Mouse (Mus musculus): ENCODE measurements at regions not wholly inside any gene's neighbourhood (a gene's known extent, or its start where the extent isn't known, plus 50 kb on each side); places are given as distances from the start of the nearest gene placed in this dataset.

DNA sequence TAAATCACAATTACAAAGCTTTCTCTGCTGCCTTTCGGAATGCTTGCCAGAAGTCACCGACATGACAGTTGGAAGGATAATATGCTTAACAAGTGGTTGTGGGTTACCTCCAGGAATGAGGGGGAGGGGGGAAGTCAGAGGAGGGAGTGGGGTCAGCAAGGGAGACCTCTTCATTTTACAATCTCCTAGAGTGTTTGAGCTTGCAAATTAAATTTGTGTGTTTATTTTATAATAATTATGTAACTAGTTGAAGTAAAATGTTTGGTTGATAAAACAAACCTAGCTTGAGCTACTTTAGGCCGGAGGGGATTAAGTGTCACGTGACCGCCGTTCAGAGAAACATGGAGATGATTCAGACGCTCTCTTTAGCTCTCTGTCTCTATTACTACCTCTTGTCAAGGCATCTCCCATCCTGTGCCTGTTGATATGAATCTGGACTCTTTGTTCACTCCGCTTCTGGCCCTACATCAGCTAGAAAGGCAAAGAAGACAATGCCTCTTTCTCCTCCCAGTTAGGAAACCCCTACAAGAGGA, 227.3 kb upstream of the Irx5 start:
- DNase-seq, result no peak

DNA sequence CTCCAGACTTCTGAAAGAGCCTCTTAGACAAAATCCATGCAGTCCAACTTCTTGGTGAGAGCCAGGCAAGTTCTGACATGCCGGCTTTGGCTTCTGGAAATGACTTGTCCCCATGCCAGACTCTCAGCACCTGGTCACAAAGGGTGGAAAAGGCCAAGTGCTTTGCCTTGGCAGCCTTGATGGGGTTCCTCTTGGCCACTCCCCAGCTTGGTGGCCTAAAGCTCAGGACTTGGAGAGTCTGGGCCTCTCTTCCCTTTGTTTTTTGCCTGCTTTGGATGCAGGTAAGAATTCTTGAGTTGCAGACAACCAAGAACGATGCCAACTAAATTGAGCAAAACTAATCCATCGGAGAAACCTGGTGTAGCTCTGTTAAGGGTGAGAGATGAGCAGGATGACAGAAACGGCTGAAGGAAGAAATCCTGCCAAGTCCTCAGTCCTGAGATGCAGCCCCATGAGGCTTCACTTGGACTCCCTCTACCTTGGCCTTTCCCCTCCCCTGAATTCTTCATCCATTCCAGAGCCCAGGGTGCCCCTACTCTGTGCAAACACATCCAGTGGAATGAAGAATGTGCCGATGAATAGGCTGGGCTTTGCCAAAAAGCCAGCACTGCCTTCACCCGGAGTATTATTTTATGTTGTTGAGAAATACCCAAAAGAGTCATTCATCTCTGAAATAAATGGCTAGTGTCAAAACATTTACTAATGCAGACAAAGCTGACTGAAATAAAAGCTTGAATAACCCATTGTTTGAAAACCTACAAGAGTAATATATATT, 228.0 kb upstream of the Irx5 start:
- DNase-seq, result peak; percentile 48

DNA sequence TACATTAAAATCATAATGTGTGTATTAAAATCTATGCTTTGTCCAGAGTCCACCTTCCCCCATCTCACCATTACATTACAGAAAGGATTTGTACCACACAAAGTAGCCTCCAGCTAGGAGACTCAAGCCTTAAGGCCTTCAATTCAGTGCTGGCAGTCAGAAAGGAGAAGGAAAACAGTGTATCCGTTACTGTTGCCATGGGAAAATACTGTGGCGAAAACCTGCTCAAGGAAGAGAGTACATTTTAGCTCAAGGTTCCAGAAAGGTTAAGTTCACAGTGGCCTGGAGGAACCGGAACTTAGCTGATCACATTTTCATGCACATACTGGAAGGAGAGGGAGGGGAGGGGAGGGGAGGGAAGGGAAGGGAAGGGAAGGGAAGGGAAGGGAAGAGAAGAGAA, 231.8 kb upstream of the Irx5 start:
- no peak for DNase-seq

DNA sequence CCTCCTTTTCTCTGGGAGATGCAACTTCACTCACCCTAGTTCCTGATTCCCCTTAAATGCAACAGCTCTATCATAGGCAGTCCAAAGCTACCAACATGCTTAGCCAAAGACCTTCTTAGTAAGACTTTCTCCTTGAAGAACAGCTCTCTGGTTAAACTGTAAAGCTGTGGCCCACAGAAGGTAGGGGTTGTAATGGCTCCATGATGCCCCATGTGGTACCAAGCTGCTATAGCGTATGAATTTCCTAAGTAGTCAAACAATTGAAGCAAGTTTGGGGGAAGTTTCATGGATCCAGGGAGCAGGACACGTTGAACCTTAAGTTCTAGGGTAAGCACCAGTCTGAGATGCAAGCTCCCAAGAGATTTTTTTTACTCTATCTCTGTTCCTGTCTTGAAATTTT, 236.1 kb upstream of the Irx5 start:
- DNase-seq, result no peak

DNA sequence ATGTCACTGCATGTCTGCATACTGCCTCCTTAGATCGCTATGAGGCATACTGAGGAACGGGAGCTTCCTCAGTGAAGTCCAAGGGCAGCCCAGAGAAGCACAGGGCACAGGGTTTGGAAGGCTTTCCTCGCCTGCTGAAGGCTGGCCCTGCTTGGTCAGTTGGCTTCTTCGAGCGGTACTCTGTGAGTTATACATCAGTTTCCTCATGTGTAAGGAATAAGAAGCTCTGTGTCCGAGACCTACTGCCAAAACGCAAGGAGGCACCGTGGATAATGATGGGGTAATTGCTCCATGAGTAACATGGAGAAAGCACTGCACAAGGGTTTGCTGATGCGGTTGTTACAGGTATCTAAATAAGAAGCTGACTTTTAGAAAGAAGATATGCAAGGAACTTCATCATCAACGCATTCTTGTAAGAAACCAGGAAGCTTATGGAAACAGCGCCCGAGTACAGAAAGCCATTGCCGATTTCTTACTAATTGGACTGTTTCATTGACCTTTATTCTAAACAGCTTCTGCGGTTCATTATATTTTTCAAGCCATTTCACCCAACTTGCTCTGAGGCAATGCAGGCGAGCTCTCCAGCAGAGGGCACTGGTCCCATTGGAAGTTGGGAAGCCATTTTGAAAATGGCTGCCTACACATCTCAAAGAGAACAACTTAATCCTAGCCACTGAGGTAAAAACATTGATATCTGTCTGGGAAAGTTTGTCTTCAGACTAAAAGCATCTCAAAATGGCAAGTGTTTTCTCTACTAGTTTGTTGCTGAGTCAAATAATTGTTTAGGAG, 241.8 kb upstream of the Irx5 start:
- no peak for DNase-seq

DNA sequence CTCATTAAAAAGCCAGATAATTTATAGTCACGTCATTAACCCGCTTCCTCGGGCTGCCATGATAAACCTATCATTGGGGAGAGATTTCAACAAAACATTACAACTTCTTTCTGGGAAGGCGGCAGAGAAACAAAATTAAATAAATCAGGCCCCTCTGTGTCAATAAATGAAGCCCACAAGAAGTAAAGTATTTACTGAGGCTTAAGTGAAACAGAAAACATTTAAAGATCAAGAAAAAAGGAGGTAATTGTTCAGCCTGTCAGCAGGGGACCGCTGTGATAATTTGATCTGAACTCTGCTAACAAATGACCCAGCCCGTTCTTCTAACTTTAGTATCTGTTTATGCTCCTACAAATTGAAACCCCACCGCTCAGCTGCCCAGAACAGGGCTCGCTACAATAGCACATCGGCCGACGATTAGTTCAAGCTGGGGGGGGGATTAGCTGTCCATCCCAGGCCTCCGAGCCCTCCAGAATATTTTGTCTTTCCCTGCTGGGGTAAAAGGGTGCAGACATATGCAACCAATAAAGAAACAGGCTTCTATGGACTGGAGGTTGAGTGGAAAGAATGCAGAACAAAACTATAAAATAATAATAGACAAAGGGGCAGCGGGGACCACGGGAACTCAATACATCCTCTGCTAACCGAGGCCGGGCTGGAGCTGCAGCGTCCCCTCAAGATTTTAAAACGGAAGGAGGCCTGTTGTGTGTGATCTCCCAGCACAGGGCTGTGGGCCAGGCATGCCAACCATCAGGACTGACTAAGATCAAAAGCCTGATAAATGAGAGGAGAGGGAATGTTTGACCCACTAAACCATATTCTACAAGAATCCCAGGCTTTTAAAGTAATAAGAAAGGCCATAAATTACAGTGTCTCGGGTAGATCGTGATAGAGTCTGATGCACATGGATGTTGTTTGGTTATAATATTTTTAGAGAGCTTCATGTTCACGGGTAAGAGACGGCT, 242.8 kb upstream of the Irx5 start:
- DNase-seq, result no peak

DNA sequence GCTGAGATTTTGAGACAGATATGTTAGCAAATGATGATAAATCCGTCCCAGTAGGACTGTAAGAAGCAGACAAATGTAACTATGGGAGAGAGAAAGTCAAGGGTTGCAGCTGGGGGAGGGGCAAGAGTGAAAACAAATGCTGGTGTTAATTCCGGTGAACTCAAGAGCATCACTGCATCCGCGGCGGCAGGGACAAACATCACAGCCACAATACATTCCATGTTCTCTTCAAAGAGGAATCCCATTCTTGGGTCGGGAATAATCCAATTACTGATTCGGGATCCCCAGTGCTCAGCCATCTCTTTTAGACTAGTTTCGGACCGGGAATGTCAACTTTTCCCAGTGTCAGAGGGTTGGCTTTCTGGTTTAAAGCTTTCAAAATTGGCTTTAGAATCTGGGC, 243.5 kb upstream of the Irx5 start:
- DNase-seq, result no peak

DNA sequence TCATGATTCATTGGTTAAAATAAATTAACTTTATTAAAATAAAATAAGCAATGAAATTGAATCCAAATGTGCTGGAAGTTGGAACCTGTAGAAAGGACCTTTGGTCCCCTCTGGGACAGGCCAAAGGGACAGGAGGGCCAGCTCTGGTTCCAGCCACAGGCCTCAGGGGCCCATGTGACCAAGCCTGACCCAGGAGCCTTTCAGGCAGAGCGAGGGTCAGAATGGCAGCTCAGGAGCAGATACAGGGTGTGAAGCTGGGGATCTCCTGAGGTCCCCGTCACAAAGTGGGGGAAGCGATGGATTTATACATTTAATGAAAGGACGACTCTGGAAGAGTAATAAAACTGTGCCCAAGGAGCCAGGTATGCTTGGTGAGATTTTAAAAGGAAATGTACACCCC, 244.0 kb upstream of the Irx5 start:
- DNase-seq, result no peak

DNA sequence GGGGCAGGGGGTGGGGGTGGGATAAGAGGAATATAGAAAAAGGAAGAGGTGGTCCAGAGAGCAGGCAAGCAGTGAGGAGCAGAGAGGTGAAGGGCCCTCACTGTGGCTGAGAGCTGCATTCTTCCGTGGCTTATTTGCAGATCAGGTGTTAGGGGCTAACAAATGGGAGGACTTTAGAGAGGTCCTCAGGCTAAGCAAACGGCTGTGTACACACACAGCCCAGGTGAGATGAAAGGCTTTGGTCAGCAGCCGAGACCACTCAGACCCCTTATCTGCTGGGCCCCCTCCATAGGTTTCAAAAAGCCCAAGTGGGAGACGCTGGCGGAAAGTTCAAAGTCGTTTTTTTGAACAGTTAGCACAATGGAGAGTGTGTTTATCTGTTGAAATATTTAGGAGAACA, 252.9 kb upstream of the Irx5 start:
- DNase-seq, result peak; percentile 63

DNA sequence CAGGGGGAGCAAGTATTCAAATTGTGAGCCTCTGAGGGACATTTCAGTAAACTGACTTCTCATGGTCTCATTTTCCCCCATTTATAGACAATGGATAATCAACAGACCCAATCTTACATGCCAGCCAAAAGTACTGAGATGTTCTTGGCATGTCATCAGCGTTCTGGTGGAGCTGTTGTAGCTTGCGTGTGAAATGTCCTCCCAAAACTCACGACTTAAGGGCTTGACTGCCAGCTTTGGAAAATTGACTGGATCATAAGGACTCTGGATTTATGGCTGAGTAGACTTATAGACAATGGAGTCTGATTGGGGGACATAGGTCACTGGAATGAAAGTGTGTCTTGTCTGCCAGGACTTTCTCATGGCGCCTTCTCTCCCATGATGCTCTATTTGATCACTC, 254.9 kb upstream of the Irx5 start:
- no peak for DNase-seq

DNA sequence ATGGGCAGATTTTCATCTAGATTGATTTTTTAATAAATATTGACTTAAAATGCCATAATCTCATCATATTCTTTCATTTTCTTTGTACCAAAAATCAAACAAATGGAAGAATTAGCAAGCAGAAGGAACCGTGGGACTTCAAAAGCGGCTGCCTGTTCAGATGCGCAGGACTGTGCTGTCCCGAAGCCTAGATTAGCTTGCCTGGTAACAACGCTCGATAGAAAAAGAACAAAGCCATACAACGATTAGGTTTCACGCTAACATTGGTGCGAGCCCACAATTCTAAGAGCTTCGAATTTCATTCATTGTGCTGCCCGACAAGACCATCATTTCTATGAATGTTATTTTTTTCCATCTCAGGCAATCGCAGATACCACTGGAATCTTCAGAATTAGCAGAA, 262.1 kb upstream of the Irx5 start:
- no peak for DNase-seq

DNA sequence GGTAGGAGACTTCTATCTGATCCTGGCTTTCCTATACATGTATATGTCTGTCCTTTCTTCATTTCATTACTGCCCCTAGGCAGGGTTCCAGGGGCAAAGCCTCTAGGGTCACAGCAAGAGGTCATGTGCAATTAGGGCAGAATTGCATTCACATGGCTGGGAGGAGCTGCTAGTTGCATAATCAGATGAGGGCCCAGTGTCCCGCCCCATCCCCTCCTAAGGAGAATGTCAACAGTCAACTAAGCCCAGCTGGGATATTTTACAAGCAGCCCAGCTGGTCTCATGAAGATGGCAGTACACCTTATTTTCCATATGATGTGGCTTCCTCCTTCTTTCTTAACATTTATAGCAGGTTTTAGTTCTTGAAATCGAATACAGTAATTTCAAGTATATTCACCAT, 273.3 kb upstream of the Irx5 start:
- DNase-seq, result peak; percentile 22

DNA sequence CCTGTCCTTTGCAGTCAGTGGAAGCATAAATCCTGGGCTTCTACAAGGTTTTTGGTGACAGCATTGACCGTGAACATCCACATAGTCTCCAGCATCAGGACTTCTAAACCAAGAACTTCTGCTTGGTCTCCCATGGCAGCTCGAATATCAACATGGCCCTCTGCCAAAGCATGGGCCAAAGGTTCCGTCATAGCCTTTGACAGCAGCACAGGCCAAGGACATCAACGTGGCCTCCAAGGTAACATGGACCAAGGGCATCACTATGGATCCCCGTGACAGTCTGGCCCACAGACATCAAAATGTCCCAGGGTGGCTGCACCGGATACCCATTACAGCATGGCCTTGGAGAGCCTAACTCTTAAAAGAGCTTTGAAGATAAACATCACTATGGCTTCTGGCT, 275.5 kb upstream of the Irx5 start:
- DNase-seq, result no peak

DNA sequence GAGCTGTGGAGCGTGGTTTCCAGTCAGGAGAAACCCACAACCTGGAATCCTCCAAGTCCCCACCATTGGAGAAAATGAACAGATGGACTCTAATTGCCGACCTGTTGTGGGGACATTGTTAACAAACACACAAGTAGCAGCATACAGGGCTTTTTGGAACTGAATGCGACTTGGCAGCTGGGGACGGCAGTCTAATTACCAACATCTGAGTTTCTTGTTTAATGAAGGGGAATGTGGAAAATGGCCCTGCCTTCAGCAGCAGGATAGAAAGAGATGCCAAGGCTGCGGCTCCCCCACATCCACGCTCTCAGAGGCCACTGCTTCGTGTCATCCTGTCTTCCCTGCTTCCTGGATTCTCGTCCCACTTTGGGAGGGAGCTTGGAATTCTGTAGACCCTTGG, 276.6 kb upstream of the Irx5 start:
- DNase-seq, result no peak

DNA sequence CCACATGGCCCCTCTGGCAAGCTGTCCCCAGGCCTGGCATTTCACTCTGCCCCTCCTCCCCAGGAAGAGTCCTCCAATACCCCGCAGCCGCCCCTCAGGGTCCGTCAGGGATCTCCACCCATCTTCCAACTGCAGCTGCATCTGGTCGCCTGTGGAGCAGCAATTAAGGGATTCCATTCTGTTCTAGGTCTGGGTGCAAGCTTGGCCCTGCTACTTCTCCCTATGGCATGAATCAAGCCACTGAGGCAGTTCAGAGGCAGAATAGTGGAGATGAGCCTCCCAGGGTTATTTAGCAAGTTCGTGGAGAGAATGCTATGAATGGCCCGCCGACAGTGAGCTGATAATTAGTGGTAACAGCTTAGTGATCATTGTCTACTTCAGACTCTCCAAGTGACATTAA, 275.7 kb upstream of the Irx3 start:
- DNase-seq, result no peak

DNA sequence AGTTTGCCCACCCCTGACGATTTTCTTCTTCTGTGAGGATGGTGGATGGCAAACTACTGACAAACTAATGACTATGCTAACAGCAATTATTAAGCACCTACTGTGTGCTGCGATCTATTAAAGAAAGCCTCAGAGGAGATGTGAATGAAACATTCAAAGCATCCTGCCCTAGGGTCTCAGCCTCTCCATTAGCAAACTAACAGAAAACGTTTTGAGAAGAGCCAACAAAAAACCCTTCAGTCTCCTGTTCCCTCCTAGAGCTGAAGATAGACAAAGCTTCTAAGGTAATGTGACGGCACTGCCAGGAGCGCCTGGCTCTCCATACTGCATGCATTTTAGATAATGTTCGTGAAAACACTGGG, 270.4 kb upstream of the Irx3 start:
- no peak for DNase-seq

DNA sequence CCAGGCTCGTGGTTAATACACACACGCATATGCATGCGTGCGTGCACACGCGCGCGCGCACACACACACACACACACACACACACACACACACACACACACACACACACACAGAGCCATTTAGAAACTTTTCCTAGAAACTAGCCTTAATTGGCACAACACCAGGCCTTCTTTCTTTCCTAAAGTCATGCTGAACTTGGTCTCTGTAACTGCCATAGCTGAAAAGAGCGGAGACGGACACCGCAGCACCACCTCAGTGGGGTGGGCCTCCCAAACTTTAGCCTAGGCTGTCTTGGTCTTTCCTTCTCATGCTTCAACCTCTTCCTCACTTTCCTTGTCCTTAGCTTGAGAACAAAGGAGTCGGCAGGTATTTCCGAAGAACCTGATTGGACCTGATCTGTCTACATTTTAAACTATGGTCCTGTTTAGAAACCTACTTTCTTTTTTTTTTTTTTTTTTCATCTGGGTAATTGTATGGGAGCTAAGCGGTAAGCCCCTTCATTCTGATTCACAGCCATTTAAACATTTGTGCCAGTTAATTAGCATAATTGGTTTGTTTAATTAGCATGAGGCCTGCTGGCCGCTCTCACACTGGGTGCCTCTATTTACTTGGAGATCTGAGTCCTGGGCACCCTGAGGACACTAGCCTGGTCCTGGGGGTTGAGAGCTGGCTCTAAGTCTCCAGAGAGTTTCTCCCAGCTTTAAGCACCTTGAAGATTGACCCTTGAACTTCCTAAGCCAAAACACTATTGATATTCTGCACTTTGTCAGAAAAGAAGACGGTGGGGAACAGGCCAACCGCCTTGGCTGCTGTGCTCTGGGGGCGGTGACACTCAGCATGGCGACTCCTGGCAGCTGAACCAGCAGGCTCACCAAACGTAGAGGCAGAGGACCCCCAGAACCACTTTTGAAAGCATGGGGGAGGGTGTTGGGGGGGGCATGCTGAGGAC, 269.7 kb upstream of the Irx3 start:
- no peak for DNase-seq

DNA sequence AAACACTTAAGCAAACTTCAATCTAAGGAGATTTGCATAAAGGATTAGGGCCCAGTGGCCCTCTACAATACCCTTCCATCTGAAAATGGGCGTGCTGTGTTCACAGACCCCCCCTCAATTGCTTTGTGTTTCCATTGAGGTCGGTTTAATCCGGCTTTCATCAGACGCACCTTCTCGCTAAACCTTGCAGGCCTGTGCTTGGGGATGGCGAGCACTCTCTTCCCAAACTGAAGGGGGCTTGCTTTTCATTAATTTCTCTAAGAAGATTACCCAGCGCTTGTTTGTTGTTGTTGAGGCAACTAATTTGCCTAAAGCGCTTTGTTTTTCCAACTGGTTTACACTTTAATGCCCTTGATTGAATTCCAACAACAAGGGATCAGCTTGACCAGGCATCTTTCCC, 268.8 kb upstream of the Irx3 start:
- DNase-seq, result no peak

DNA sequence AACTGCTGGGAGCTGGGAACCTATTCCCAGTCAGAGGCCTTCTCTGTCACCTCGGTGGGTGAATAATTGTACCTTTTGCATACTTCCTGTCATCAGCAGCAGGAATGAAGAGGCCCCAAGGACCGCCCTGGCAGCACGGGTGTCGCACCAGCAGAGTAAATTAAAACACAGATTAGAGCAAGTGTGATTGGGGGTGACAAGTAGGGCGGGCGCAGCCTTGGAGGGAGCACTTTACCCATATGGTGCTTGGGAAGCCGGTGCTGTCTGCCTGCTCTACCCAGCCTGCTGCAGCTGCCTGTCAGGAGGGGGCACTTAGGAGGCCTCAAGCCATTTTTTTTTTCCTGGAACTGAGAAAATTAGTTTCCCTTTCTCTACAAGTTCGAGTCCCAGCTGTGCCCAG, 264.6 kb upstream of the Irx3 start:
- DNase-seq, result no peak

DNA sequence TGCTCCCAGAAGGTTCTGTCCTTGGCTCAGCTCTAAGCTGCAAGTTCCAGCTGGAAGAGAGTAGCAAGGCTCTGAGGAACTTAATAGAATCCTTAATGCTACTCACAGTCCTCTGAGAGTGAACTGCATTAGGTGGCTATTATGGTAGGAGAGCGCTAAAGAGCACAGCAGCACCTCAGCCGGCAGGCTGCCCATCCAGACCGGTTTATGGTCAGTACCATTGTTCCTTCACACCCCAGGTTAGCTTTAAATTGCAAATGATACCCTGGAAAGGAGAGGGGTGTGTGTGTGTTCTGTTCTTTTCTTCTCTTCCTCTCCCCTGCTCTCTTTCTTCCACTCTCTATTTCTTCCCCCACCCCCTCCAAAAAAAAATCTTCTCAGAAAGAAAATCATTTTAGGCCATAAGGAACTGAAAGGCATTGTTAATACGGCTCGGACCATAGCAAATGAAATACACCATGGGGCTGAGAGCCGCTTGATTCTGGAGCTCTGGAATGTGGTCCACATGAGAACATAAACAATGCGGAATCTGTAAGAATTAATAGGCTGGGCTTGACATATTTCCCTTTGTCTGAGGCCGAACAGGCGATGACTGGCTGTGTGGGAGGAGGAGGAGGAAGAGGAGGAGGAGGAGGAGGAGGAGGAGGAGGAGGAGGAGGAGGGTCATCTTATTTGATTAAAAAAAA, 263.8 kb upstream of the Irx3 start:
- no peak for DNase-seq

DNA sequence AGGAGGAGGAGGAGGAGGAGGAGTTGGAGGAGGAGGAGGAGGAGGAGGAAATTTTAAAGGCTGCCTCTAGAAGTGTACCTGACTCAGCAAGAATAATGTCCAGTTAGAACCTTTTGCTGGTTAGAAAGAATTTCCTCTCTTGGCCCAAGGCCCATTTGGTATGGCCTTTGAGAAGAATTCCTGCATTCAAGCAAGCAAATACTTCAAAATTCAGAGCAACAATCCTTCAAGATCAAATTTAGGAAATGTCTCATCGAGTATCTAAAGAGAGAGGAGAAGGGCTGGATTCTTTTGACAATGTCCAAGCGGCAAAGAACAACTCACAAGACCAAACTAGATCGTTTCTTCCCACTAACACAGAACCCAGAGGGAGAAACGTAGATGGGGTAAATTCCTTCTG, 263.1 kb upstream of the Irx3 start:
- no peak for DNase-seq

Measured in lung, postnatal 14 days (tissue).